Mouse (Mus musculus) neural tube, embryonic 14.5 days (tissue): ENCODE data around the gene Olfr560. TPM values are rescaled to one million over a fixed set of nuclear protein-coding genes. Genes with fewer than 3 reads are reported as not detected.

ENCODE experiments used
- ATAC-seq: fragments of 200-750 bp; cut with Nextera tagmentation; 2 replicates; pipeline ENCODE4 v1.8.0; 2017; ENCODE audit warnings: low read depth, mild to moderate bottlenecking, moderate TSS enrichment, moderate library complexity
- H3K27ac ChIP-seq: fragments of 300-500 bp; sonication (generic); 2 replicates; pipeline ENCODE4 v1.5.1; 2014; ENCODE audit warnings: low read depth, mild to moderate bottlenecking, control low read depth, low read length, moderate library complexity, mixed read lengths
- H3K27me3 ChIP-seq: fragments of 300-500 bp; sonication (generic); 2 replicates; pipeline ENCODE4 v1.6.1; 2014; ENCODE audit warnings: low read length; ENCODE audit not compliant: control insufficient read depth, insufficient read depth
- H3K36me3 ChIP-seq: fragments of 300-500 bp; sonication (generic); 2 replicates; pipeline ENCODE4 v1.6.1; 2014; ENCODE audit warnings: low read length, mixed read lengths; ENCODE audit not compliant: control insufficient read depth, insufficient read depth
- H3K4me1 ChIP-seq: fragments of 300-500 bp; sonication (generic); 2 replicates; pipeline ENCODE4 v1.6.1; 2014; ENCODE audit warnings: low read length; ENCODE audit not compliant: control insufficient read depth, insufficient read depth
- H3K4me2 ChIP-seq: fragments of 300-500 bp; sonication (generic); 2 replicates; pipeline ENCODE4 v1.6.1; 2014; ENCODE audit warnings: mild to moderate bottlenecking, low read depth, low read length, control low read depth
- H3K4me3 ChIP-seq: fragments of 300-500 bp; sonication (generic); 2 replicates; pipeline ENCODE4 v1.5.1; 2014; ENCODE audit warnings: low read depth, low read length, control low read depth, mixed read lengths
- H3K9ac ChIP-seq: fragments of 300-500 bp; sonication (generic); replicated peaks from 2 replicates; pipeline ENCODE4 v1.6.1; 2014; ENCODE audit warnings: low read depth, mild to moderate bottlenecking, control low read depth, low read length, mixed read lengths
- H3K9me3 ChIP-seq: fragments of 300-500 bp; sonication (generic); 2 replicates; pipeline ENCODE4 v1.6.1; 2016; ENCODE audit warnings: low read length; ENCODE audit not compliant: control insufficient read depth
- WGBS: fragments of 180-500 bp; shearing (Covaris S2); extraction: QIAGEN DNeasy Blood & Tissue Kit; methylation state at CpG from one replicate; pipeline ENCODE4 v1.1.7; 2014; 5-methylcytosine and 5-hydroxymethylcytosine counted together
- polyA plus RNA-seq: library from polyadenylated mRNA; unstranded; fragments of >200 nt; fragmentation: Nextera tagmentation; extraction: Ambion mirVana; gene quantifications from 2 replicates; pipeline ENCODE4 v1.2.1, GENCODE M21; 2014

Gene Olfr560
- polyA plus RNA-seq: not detected in 2 replicates

GRCm38 (mm10) chr7:102759266-102759665, at the start of gene Olfr560, which contains the start of gene Olfr78:
Olfr560 (minus strand) TSS chr7:102759366.
Olfr78 (minus strand) TSS chr7:102759471.
- H3K27ac ChIP-seq: no peak within 1 kb of the TSS
- H3K36me3 ChIP-seq: no peaks in the 10 kb centered on the region
- H3K4me3 ChIP-seq: no peak within 1 kb of the TSS
- WGBS: 80% methylated on average over 4 of the region's 4 CpGs
- H3K4me1 ChIP-seq: no peaks in the 10 kb centered on the region
- H3K9ac ChIP-seq: no peak within 1 kb of the TSS
- ATAC-seq: no peak
- H3K9me3 ChIP-seq: no peaks in the 10 kb centered on the region
- H3K4me2 ChIP-seq: no peak within 1 kb of the TSS
- no peaks in the 10 kb centered on the region for H3K27me3 ChIP-seq

- no peaks in the 10 kb centered on the region for H3K36me3 ChIP-seq
- no peaks in the 10 kb centered on the region for H3K4me1 ChIP-seq
- H3K27ac ChIP-seq: no peak within 1 kb of the TSS
- no peaks in the 10 kb centered on the region for H3K27me3 ChIP-seq
- ATAC-seq: no peak
- no peaks in the 10 kb centered on the region for H3K9me3 ChIP-seq
- H3K9ac ChIP-seq: no peak within 1 kb of the TSS
- no peak within 1 kb of the TSS for H3K4me3 ChIP-seq
- H3K4me2 ChIP-seq: no peak within 1 kb of the TSS
Observed at GRCm38 (mm10) chr7:102803180-102803579, 44.0 kb upstream of the Olfr560 start, which contains the start of gene Olfr564. Olfr564 (plus strand) TSS chr7:102803480.

GRCm38 (mm10) chr7:102770921-102771320, 11.8 kb upstream of the Olfr560 start, which contains the start of gene Olfr561:
Olfr561 (plus strand) TSS chr7:102771221.
- ATAC-seq: no peak
- H3K36me3 ChIP-seq: no peaks in the 10 kb centered on the region

GRCm38 (mm10) chr7:102752086-102752485, 7.1 kb downstream of the Olfr560 start:
- Histone ChIP-seq H3K4me2 (no peak overlapping the region), H3K36me3 (no peaks in the 10 kb centered on the region), H3K4me1 (no peaks in the 10 kb centered on the region), H3K27me3 (no peaks in the 10 kb centered on the region), H3K9me3 (no peaks in the 10 kb centered on the region), H3K27ac (no peak overlapping the region), H3K9ac (no peak overlapping the region), H3K4me3 (no peak overlapping the region)
- WGBS: 20% methylated on average over 1 of the region's 1 CpGs
- ATAC-seq: no peak

More at GRCm38 (mm10) chr7:102770921-102771320, 11.8 kb upstream of the Olfr560 start, which contains the start of gene Olfr561:
- 74% methylated on average over 2 of the region's 2 CpGs for WGBS
- H3K4me1 ChIP-seq: no peaks in the 10 kb centered on the region
- H3K27ac ChIP-seq: no peak within 1 kb of the TSS
- H3K4me3 ChIP-seq: no peak within 1 kb of the TSS
- no peak within 1 kb of the TSS for H3K9ac ChIP-seq
- no peaks in the 10 kb centered on the region for H3K27me3 ChIP-seq
- no peaks in the 10 kb centered on the region for H3K9me3 ChIP-seq
- H3K4me2 ChIP-seq: no peak within 1 kb of the TSS

DNA sequence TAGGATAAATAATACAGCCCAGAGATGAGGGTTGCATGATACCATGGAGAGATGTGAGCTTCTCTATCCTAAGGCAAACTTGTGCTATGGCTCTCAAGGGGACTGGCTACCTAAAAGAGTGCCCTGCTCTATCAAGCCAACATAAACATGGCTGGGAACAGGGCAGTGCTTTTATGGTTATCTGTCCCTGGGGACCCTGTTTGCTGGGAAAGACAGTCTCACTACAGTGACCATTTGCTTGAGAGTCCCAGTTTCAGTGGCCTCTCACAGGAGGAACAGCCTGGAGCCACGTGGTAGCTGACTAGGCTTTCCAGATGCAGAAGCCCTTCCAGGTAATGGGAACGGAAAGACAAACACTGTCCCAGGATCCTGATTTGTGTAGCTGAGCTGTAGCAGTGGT, 21.5 kb downstream of the Olfr560 start:
- WGBS: 65% methylated on average over 2 of the region's 2 CpGs
- Histone ChIP-seq H3K4me2 (no peak overlapping the region), H3K36me3 (no peaks in the 10 kb centered on the region), H3K4me3 (no peak overlapping the region), H3K4me1 (no peaks in the 10 kb centered on the region), H3K9me3 (no peaks in the 10 kb centered on the region), H3K9ac (no peak overlapping the region), H3K27ac (no peak overlapping the region), H3K27me3 (no peaks in the 10 kb centered on the region)
- ATAC-seq: 0 out of 2 replicates have a peak, but pooled peaks have one; percentile 24

GRCm38 (mm10) chr7:102733793-102734192, 25.4 kb downstream of the Olfr560 start:
- ATAC-seq: no peak
- no peak overlapping the region for H3K9ac ChIP-seq
- H3K4me1 ChIP-seq: no peaks in the 10 kb centered on the region
- no peak overlapping the region for H3K27ac ChIP-seq
- no peaks in the 10 kb centered on the region for H3K36me3 ChIP-seq
- 61% methylated on average over 1 of the region's 1 CpGs for WGBS
- no peak overlapping the region for H3K4me2 ChIP-seq
- H3K4me3 ChIP-seq: no peak overlapping the region
- no peaks in the 10 kb centered on the region for H3K9me3 ChIP-seq
- H3K27me3 ChIP-seq: no peaks in the 10 kb centered on the region

- Histone ChIP-seq H3K9ac (no peak within 1 kb of the TSS), H3K27ac (no peak within 1 kb of the TSS), H3K4me2 (no peak within 1 kb of the TSS), H3K4me1 (no peaks in the 10 kb centered on the region), H3K9me3 (no peaks in the 10 kb centered on the region), H3K36me3 (no peaks in the 10 kb centered on the region), H3K4me3 (no peak within 1 kb of the TSS), H3K27me3 (no peaks in the 10 kb centered on the region)
- ATAC-seq: no peak
Observed at GRCm38 (mm10) chr7:102727391-102727790, 31.8 kb downstream of the Olfr560 start, which contains the start of gene Olfr559. Olfr559 (minus strand) TSS chr7:102727491.

- no peaks in the 10 kb centered on the region for H3K4me1 ChIP-seq
- 43% methylated on average over 1 of the region's 1 CpGs for WGBS
- no peaks in the 10 kb centered on the region for H3K9me3 ChIP-seq
- no peaks in the 10 kb centered on the region for H3K36me3 ChIP-seq
- no peak within 1 kb of the TSS for H3K4me2 ChIP-seq
- H3K9ac ChIP-seq: no peak within 1 kb of the TSS
- no peak within 1 kb of the TSS for H3K4me3 ChIP-seq
- no peak for ATAC-seq
- H3K27ac ChIP-seq: no peak within 1 kb of the TSS
- no peaks in the 10 kb centered on the region for H3K27me3 ChIP-seq
Observed at GRCm38 (mm10) chr7:102718970-102719369, 40.2 kb downstream of the Olfr560 start, which contains the start of gene Olfr33. Olfr33 (minus strand) TSS chr7:102719070.

- Histone ChIP-seq H3K9ac (no peak within 1 kb of the TSS), H3K4me1 (no peaks in the 10 kb centered on the region), H3K36me3 (no peaks in the 10 kb centered on the region), H3K27ac (no peak within 1 kb of the TSS), H3K4me2 (no peak within 1 kb of the TSS), H3K4me3 (no peak within 1 kb of the TSS), H3K27me3 (no peaks in the 10 kb centered on the region), H3K9me3 (no peaks in the 10 kb centered on the region)
- no peak for ATAC-seq
Observed at GRCm38 (mm10) chr7:102701915-102702314, 57.3 kb downstream of the Olfr560 start, which contains the start of gene Olfr558. Olfr558 (plus strand) TSS chr7:102702215.
